Mouse (Mus musculus): Measurements from ENCODE around the gene Atp6v1b1. TPM values are rescaled to one million over a fixed set of nuclear protein-coding genes. Genes with fewer than 3 reads are reported as not detected.

The Atp6v1b1 gene
- polyA plus RNA-seq, 1 experiment: not detected

- WGBS: 49% methylated on average over 13 of the region's 13 CpGs
- Histone ChIP-seq H3K27ac (ENCODE audit: insufficient read depth, low read depth, low read length) (no peak overlapping the region), H3K4me1 (ENCODE audit: control insufficient read depth, insufficient read depth, low read length) (no peaks in the 10 kb centered on the region), H3K4me3 (ENCODE audit: insufficient read depth, low read depth, low read length) (no peak overlapping the region)
- TF ChIP-seq POLR2A (IDR thresholded peaks at IDR 0.05; ENCODE audit: insufficient read depth, low read depth, low read length): no peak
Observed at GRCm38 (mm10) chr6:83737311-83737710, 5.5 kb upstream of the Atp6v1b1 start.

GRCm38 (mm10) chr6:83738596-83738995 lies 4.2 kb upstream of the Atp6v1b1 start:
- H3K4me3 ChIP-seq (ENCODE audit: insufficient read depth, low read depth, low read length): no peak overlapping the region
- no peak for TF ChIP-seq POLR2A (IDR thresholded peaks at IDR 0.05; ENCODE audit: insufficient read depth, low read depth, low read length)
- no peak for TF ChIP-seq CTCF (IDR thresholded peaks at IDR 0.05; ENCODE audit: insufficient read depth, low read depth, low read length)
- no peaks in the 10 kb centered on the region for H3K4me1 ChIP-seq (ENCODE audit: control insufficient read depth, insufficient read depth, low read length)
- 57% methylated on average over 6 of the region's 6 CpGs for WGBS
- no peak overlapping the region for H3K27ac ChIP-seq (ENCODE audit: insufficient read depth, low read depth, low read length)

- WGBS: 66% methylated on average over 5 of the region's 5 CpGs
- Histone ChIP-seq H3K4me3 (ENCODE audit: insufficient read depth, low read depth, low read length) (no peak overlapping the region), H3K27ac (ENCODE audit: insufficient read depth, low read depth, low read length) (no peak overlapping the region), H3K4me1 (ENCODE audit: control insufficient read depth, insufficient read depth, low read length) (no peaks in the 10 kb centered on the region)
- no peak for TF ChIP-seq POLR2A (IDR thresholded peaks at IDR 0.05; ENCODE audit: insufficient read depth, low read depth, low read length)
- TF ChIP-seq CTCF (IDR thresholded peaks at IDR 0.05; ENCODE audit: insufficient read depth, low read depth, low read length): no peak
Observed at GRCm38 (mm10) chr6:83743212-83743611, 422 bp downstream of the Atp6v1b1 start.

GRCm38 (mm10) chr6:83744126-83744525 lies 1.3 kb downstream of the Atp6v1b1 start:
- Histone ChIP-seq H3K4me3 (ENCODE audit: insufficient read depth, low read depth, low read length) (no peak overlapping the region), H3K27ac (ENCODE audit: insufficient read depth, low read depth, low read length) (no peak overlapping the region), H3K4me1 (ENCODE audit: control insufficient read depth, insufficient read depth, low read length) (no peaks in the 10 kb centered on the region)
- 79% methylated on average over 5 of the region's 5 CpGs for WGBS
- TF ChIP-seq POLR2A (IDR thresholded peaks at IDR 0.05; ENCODE audit: insufficient read depth, low read depth, low read length): no peak
- TF ChIP-seq CTCF (IDR thresholded peaks at IDR 0.05; ENCODE audit: insufficient read depth, low read depth, low read length): no peak

GRCm38 (mm10) chr6:83744557-83744956 lies 1.8 kb downstream of the Atp6v1b1 start:
- Histone ChIP-seq H3K4me3 (ENCODE audit: insufficient read depth, low read depth, low read length) (no peak overlapping the region), H3K4me1 (ENCODE audit: control insufficient read depth, insufficient read depth, low read length) (no peaks in the 10 kb centered on the region), H3K27ac (ENCODE audit: insufficient read depth, low read depth, low read length) (no peak overlapping the region)
- WGBS: 75% methylated on average over 5 of the region's 5 CpGs
- TF ChIP-seq CTCF (IDR thresholded peaks at IDR 0.05; ENCODE audit: insufficient read depth, low read depth, low read length) (no peak), POLR2A (IDR thresholded peaks at IDR 0.05; ENCODE audit: insufficient read depth, low read depth, low read length) (no peak)

GRCm38 (mm10) chr6:83745466-83745865 lies 2.7 kb downstream of the Atp6v1b1 start:
- no peak for TF ChIP-seq POLR2A (IDR thresholded peaks at IDR 0.05; ENCODE audit: insufficient read depth, low read depth, low read length)
- no peak for TF ChIP-seq CTCF (IDR thresholded peaks at IDR 0.05; ENCODE audit: insufficient read depth, low read depth, low read length)
- 47% methylated on average over 2 of the region's 2 CpGs for WGBS
- no peak overlapping the region for H3K4me3 ChIP-seq (ENCODE audit: insufficient read depth, low read depth, low read length)
- no peak overlapping the region for H3K27ac ChIP-seq (ENCODE audit: insufficient read depth, low read depth, low read length)
- H3K4me1 ChIP-seq (ENCODE audit: control insufficient read depth, insufficient read depth, low read length): no peaks in the 10 kb centered on the region

GRCm38 (mm10) chr6:83749286-83749685 lies 6.5 kb downstream of the Atp6v1b1 start:
- Histone ChIP-seq H3K27ac (ENCODE audit: insufficient read depth, low read depth, low read length) (no peak overlapping the region), H3K4me3 (ENCODE audit: insufficient read depth, low read depth, low read length) (no peak overlapping the region), H3K4me1 (ENCODE audit: control insufficient read depth, insufficient read depth, low read length) (no peaks in the 10 kb centered on the region)
- TF ChIP-seq CTCF (IDR thresholded peaks at IDR 0.05; ENCODE audit: insufficient read depth, low read depth, low read length) (no peak), POLR2A (IDR thresholded peaks at IDR 0.05; ENCODE audit: insufficient read depth, low read depth, low read length) (no peak)
- 74% methylated on average over 3 of the region's 3 CpGs for WGBS

GRCm38 (mm10) chr6:83750171-83750684 lies 7.4 kb downstream of the Atp6v1b1 start:
- no peak overlapping the region for H3K27ac ChIP-seq (ENCODE audit: insufficient read depth, low read depth, low read length)
- no peaks in the 10 kb centered on the region for H3K4me1 ChIP-seq (ENCODE audit: control insufficient read depth, insufficient read depth, low read length)
- WGBS: 13% methylated on average over 11 of the region's 11 CpGs
- peak; percentile 41; the same call in 1 of the 2 replicates for TF ChIP-seq CTCF (IDR thresholded peaks at IDR 0.05; ENCODE audit: insufficient read depth, low read depth, low read length)
- TF ChIP-seq POLR2A (IDR thresholded peaks at IDR 0.05; ENCODE audit: insufficient read depth, low read depth, low read length): no peak
- H3K4me3 ChIP-seq (ENCODE audit: insufficient read depth, low read depth, low read length): no peak overlapping the region

GRCm38 (mm10) chr6:83756051-83756450 lies 13.3 kb downstream of the Atp6v1b1 start:
- TF ChIP-seq CTCF (IDR thresholded peaks at IDR 0.05; ENCODE audit: insufficient read depth, low read depth, low read length) (no peak), POLR2A (IDR thresholded peaks at IDR 0.05; ENCODE audit: insufficient read depth, low read depth, low read length) (no peak)
- H3K4me1 ChIP-seq (ENCODE audit: control insufficient read depth, insufficient read depth, low read length): 0 out of 2 replicates have a peak, but pooled peaks cover 5% of the 10 kb centered on the region
- WGBS: 84% methylated on average over 9 of the region's 9 CpGs
- no peak overlapping the region for H3K4me3 ChIP-seq (ENCODE audit: insufficient read depth, low read depth, low read length)
- no peak overlapping the region for H3K27ac ChIP-seq (ENCODE audit: insufficient read depth, low read depth, low read length)

GRCm38 (mm10) chr6:83762344-83762743 lies 19.6 kb downstream of the Atp6v1b1 start, which contains the start of gene Ankrd53:
TSS of gene Ankrd53 (plus strand) at chr6:83762644.
- H3K4me1 ChIP-seq (ENCODE audit: control insufficient read depth, insufficient read depth, low read length): peaks cover 11% of the 10 kb centered on the region; the same call in 1 of the 2 replicates
- WGBS: 66% methylated on average over 6 of the region's 6 CpGs
- TF ChIP-seq POLR2A (IDR thresholded peaks at IDR 0.05; ENCODE audit: insufficient read depth, low read depth, low read length) (no peak), CTCF (IDR thresholded peaks at IDR 0.05; ENCODE audit: insufficient read depth, low read depth, low read length) (no peak)
- no peak within 1 kb of the TSS for H3K27ac ChIP-seq (ENCODE audit: insufficient read depth, low read depth, low read length)
- H3K4me3 ChIP-seq (ENCODE audit: insufficient read depth, low read depth, low read length): no peak within 1 kb of the TSS
